Mouse (Mus musculus) intestine, postnatal 0 days (tissue): ENCODE results near the gene Zfand3. TPM values are rescaled to one million over a fixed set of nuclear protein-coding genes. Genes with fewer than 3 reads are reported as not detected.
A peak's percentile ranks its signal among the peaks of the same experiment; 100 is the strongest.

Experiments used
- ATAC-seq: fragments of 200-750 bp; cut with Nextera tagmentation; 2 replicates; pipeline ENCODE4 v1.8.0; 2017; ENCODE audit warnings: mild to moderate bottlenecking, moderate TSS enrichment, moderate library complexity
- H3K27ac ChIP-seq: fragments of 300-500 bp; sonication (generic); 2 replicates; pipeline ENCODE4 v1.5.1; 2014; ENCODE audit warnings: mild to moderate bottlenecking, low read depth, low read length, moderate library complexity
- H3K27me3 ChIP-seq: fragments of 300-500 bp; sonication (generic); replicated peaks from 2 replicates; pipeline ENCODE4 v1.6.1; 2014; ENCODE audit warnings: low read length, mixed read lengths; ENCODE audit not compliant: control insufficient read depth, insufficient read depth
- H3K36me3 ChIP-seq: fragments of 300-500 bp; sonication (generic); 2 replicates; pipeline ENCODE4 v1.6.1; 2014; ENCODE audit warnings: mild to moderate bottlenecking, moderate library complexity; ENCODE audit not compliant: control insufficient read depth, insufficient read depth
- H3K4me1 ChIP-seq: fragments of 300-500 bp; sonication (generic); replicated peaks from 2 replicates; pipeline ENCODE4 v1.6.1; 2014; ENCODE audit warnings: antibody characterized with exemption, low read length, mixed read lengths; ENCODE audit not compliant: control insufficient read depth, insufficient read depth
- H3K4me2 ChIP-seq: fragments of 300-500 bp; sonication (generic); replicated peaks from 2 replicates; pipeline ENCODE4 v1.6.1; 2014; ENCODE audit warnings: low read depth, mild to moderate bottlenecking, moderate library complexity
- H3K4me3 ChIP-seq: fragments of 300-500 bp; sonication (generic); 2 replicates; pipeline ENCODE4 v1.5.1; 2014; ENCODE audit warnings: low read depth, low read length
- H3K9ac ChIP-seq: fragments of 300-500 bp; sonication (generic); 2 replicates; pipeline ENCODE4 v1.6.1; 2014; ENCODE audit warnings: mild to moderate bottlenecking, low read depth, low read length
- H3K9me3 ChIP-seq: fragments of 300-500 bp; sonication (generic); 2 replicates; pipeline ENCODE4 v1.6.1; 2016; ENCODE audit warnings: mixed run types; ENCODE audit not compliant: control insufficient read depth
- CTCF ChIP-seq: sonication (generic); IDR thresholded peaks from 2 replicates; pipeline ENCODE4 v1.5.1; 2016; ENCODE audit warnings: low read depth, mild to moderate bottlenecking, control low read depth, antibody characterized with exemption, moderate library complexity
- WGBS: fragments of 180-500 bp; shearing (Covaris S2); extraction: QIAGEN DNeasy Blood & Tissue Kit; methylation state at CpG from one replicate; pipeline ENCODE4 v1.1.7; 2014; 5-methylcytosine and 5-hydroxymethylcytosine counted together
- polyA plus RNA-seq: library from polyadenylated mRNA; unstranded; fragments of >200 nt; fragmentation: Nextera tagmentation; extraction: Ambion mirVana; gene quantifications from 2 replicates; pipeline ENCODE4 v1.2.1, GENCODE M21; 2015

Gene Zfand3
- polyA plus RNA-seq, 1 experiment from 2014 or later, result 38.0 TPM

GRCm38 (mm10) chr17:29973226-29973625 lies 31.3 kb upstream of the Zfand3 start:
- H3K9me3 ChIP-seq, result no peaks in the 10 kb centered on the region
- no peak for TF ChIP-seq CTCF
- H3K4me1 ChIP-seq, result no peaks in the 10 kb centered on the region
- no peak for ATAC-seq
- H3K4me3 ChIP-seq, result no peak overlapping the region
- 95% methylated on average over 7 of the region's 7 CpGs for WGBS
- no peak overlapping the region for H3K27ac ChIP-seq
- no peak overlapping the region for H3K9ac ChIP-seq
- no peaks in the 10 kb centered on the region for H3K36me3 ChIP-seq
- H3K4me2 ChIP-seq, result no peak overlapping the region
- H3K27me3 ChIP-seq, result no peaks in the 10 kb centered on the region

DNA sequence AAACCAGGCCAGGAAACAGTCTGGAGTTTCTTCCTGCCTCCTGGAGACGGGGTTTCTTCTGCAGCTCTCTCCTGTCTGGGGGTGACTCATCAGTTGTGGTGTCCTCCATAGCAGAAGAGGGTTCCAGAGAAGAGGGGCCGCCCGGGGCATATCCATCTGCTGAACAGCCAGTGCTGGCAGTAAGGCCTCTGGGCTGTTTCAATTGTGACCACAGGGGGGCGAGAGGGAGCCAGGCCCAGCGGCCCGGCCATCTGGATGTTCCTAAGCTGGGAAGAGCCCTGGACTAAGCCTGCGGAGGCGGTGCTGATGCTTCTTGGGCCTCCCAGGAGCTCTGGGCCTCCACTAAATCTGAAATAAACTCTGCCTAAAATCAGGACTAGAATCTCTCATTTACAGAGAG lies 28.8 kb upstream of the Zfand3 start:
- no peak overlapping the region for H3K4me2 ChIP-seq

DNA sequence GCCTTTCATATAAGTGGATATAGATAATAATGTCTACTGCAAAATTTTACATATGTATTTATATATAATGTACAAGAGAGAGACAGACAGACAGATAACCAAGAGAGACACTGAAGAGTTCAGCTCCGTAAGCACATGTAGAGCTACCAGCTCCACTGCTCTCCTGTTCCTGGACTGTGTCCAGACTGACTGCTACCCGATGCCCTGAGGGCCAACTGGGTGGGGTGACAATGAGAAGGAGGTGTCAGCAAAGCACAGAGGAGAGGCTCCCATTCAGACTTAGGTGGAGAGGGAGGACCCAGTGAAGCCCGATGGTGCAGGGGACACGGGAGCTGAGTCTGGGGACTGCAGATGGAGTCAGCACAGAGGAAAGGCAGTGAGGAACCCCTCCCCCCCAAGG lies 25.5 kb upstream of the Zfand3 start:
- no peaks in the 10 kb centered on the region for H3K4me1 ChIP-seq
- no peak for ATAC-seq

More for the DNA sequence above, 28.8 kb upstream of the Zfand3 start:
- Histone ChIP-seq H3K9me3 (no peaks in the 10 kb centered on the region), H3K36me3 (no peaks in the 10 kb centered on the region), H3K4me1 (no peaks in the 10 kb centered on the region), H3K27ac (no peak overlapping the region), H3K9ac (no peak overlapping the region), H3K27me3 (no peaks in the 10 kb centered on the region), H3K4me3 (no peak overlapping the region)
- peak; percentile 45; the same call in 1 of the 2 replicates for ATAC-seq
- WGBS, result 4% methylated on average over 8 of the region's 8 CpGs
- peak; percentile 98 for TF ChIP-seq CTCF

GRCm38 (mm10) chr17:29979841-29980240 lies 24.7 kb upstream of the Zfand3 start:
- TF ChIP-seq CTCF, result no peak
- 40% methylated on average over 7 of the region's 7 CpGs for WGBS
- Histone ChIP-seq H3K36me3 (no peaks in the 10 kb centered on the region), H3K4me3 (no peak overlapping the region), H3K4me1 (no peaks in the 10 kb centered on the region), H3K27ac (no peak overlapping the region), H3K9ac (no peak overlapping the region), H3K4me2 (no peak overlapping the region), H3K27me3 (no peaks in the 10 kb centered on the region), H3K9me3 (no peaks in the 10 kb centered on the region)
- peak; percentile 39 for ATAC-seq

More for the DNA sequence above, 25.5 kb upstream of the Zfand3 start:
- Histone ChIP-seq H3K27ac (no peak overlapping the region), H3K9ac (no peak overlapping the region), H3K27me3 (no peaks in the 10 kb centered on the region), H3K9me3 (no peaks in the 10 kb centered on the region), H3K4me3 (no peak overlapping the region), H3K4me2 (no peak overlapping the region), H3K36me3 (no peaks in the 10 kb centered on the region)
- 50% methylated on average over 4 of the region's 4 CpGs for WGBS
- TF ChIP-seq CTCF, result no peak

DNA sequence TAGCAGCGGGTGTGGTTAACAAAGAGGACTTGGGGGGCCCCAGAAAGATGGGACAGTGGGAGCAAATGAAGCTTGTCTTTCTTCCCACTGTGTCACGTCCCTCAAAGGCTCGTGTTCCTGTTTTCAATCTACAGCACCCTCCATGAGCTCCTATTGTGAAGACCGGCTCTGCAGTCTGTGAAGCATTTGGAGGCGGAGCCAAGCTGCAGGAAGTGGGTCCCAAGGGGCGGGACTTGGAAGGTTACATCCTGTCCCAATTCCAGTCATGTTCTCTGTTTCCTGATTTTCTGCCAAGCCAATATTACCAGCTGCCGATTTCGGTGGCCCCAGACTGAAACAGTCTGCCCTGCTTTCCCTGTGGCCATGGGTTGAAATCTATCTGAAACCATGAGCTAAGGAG lies 23.0 kb upstream of the Zfand3 start:
- ATAC-seq, result no peak
- no peak overlapping the region for H3K4me2 ChIP-seq

GRCm38 (mm10) chr17:29983190-29983589 lies 21.3 kb upstream of the Zfand3 start:
- Histone ChIP-seq H3K9me3 (no peaks in the 10 kb centered on the region), H3K36me3 (no peaks in the 10 kb centered on the region), H3K27ac (no peak overlapping the region), H3K4me2 (no peak overlapping the region), H3K4me3 (no peak overlapping the region), H3K9ac (no peak overlapping the region), H3K27me3 (no peaks in the 10 kb centered on the region), H3K4me1 (no peaks in the 10 kb centered on the region)
- no peak for ATAC-seq
- WGBS, result 74% methylated on average over 5 of the region's 5 CpGs
- TF ChIP-seq CTCF, result no peak

More for the DNA sequence above, 23.0 kb upstream of the Zfand3 start:
- no peaks in the 10 kb centered on the region for H3K36me3 ChIP-seq
- H3K27ac ChIP-seq, result no peak overlapping the region
- 74% methylated on average over 8 of the region's 8 CpGs for WGBS
- no peaks in the 10 kb centered on the region for H3K27me3 ChIP-seq
- H3K4me3 ChIP-seq, result no peak overlapping the region
- H3K9ac ChIP-seq, result no peak overlapping the region
- no peaks in the 10 kb centered on the region for H3K9me3 ChIP-seq
- H3K4me1 ChIP-seq, result no peaks in the 10 kb centered on the region
- no peak for TF ChIP-seq CTCF

DNA sequence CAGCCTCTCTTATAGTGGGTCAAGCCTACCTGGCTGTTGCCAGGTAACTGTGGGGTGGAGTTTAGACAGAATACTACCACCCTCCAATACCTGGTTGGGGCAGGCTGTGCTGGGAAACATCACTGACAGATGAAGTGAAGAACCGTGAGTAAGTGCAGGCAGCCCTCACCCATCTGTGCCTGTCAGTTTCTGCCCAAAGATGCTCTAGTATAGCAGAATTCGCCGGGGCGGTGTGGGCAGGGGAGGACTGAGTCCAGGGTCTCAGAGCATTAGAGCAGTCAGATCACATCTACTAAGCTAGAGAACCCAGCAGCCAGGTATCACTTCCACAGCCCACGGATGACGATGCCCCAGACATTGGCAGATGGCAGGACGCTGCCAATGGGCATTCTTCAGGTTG lies 19.6 kb upstream of the Zfand3 start:
- H3K9ac ChIP-seq, result no peak overlapping the region
- no peaks in the 10 kb centered on the region for H3K9me3 ChIP-seq
- no peak for ATAC-seq
- WGBS, result 78% methylated on average over 7 of the region's 7 CpGs
- H3K4me1 ChIP-seq, result no peaks in the 10 kb centered on the region
- H3K36me3 ChIP-seq, result no peaks in the 10 kb centered on the region
- H3K27me3 ChIP-seq, result no peaks in the 10 kb centered on the region
- no peak overlapping the region for H3K4me2 ChIP-seq
- H3K27ac ChIP-seq, result no peak overlapping the region
- no peak overlapping the region for H3K4me3 ChIP-seq
- no peak for TF ChIP-seq CTCF
